Mouse (Mus musculus) bone marrow, adult 2 months (tissue): Measurements from ENCODE around the gene Sft2d2.

ENCODE experiments used
- CTCF ChIP-seq: fragments of 200-500 bp; IDR thresholded peaks from 2 replicates; pipeline ENCODE4 v1.5.1; 2011; ENCODE audit warnings: low read length, control low read depth; ENCODE audit not compliant: control insufficient read depth, insufficient read depth
- POLR2A ChIP-seq: fragments of 200-500 bp; IDR thresholded peaks from 2 replicates; pipeline ENCODE4 v1.6.1; 2011; ENCODE audit warnings: low read depth, mild to moderate bottlenecking, control low read depth, low read length, borderline replicate concordance; ENCODE audit not compliant: control insufficient read depth

- TF ChIP-seq CTCF (no peak), POLR2A (no peak)
Observed at GRCm38 (mm10) chr1:165133279-165133678, 61.0 kb downstream of the Sft2d2 start.
